Mouse (Mus musculus): ENCODE measurements at regions not wholly inside any gene's neighbourhood (a gene's known extent, or its start where the extent isn't known, plus 50 kb on each side); places are given as distances from the start of the nearest gene placed in this dataset.
"Not testable (repeated sequence)": the region's sequence is repeated elsewhere in the genome, so short reads cannot be mapped to it uniquely, and the experiment has no call there.

- H3K9ac ChIP-seq (replicated peaks; ENCODE audit: low read depth, low read length); H3K27ac ChIP-seq (ENCODE audit: low read length); H3K4me3 ChIP-seq (replicated peaks; ENCODE audit: low read length); H3K4me2 ChIP-seq (ENCODE audit: low read length); H3K36me3 ChIP-seq (ENCODE audit: control insufficient read depth, insufficient read depth); H3K4me1 ChIP-seq (replicated peaks; ENCODE audit: control insufficient read depth, insufficient read depth, low read length); H3K27me3 ChIP-seq (replicated peaks; ENCODE audit: control insufficient read depth, insufficient read depth, low read length); H3K9me3 ChIP-seq (ENCODE audit: control insufficient read depth, low read length); ATAC-seq: not testable (repeated sequence)
- WGBS = 97% methylated on average over 16 of the region's 16 CpGs
These were observed 115.6 kb downstream of the Sec16b start for GRCm38 (mm10) chr1:157622156-157622555.

GRCm38 (mm10) chr1:157632586-157632985 lies 126.1 kb downstream of the Sec16b start:
- no peak for ATAC-seq
- WGBS = 36% methylated on average over 3 of the region's 3 CpGs

GRCm38 (mm10) chr1:157633470-157633869 lies 126.9 kb downstream of the Sec16b start:
- H3K4me2 ChIP-seq (ENCODE audit: low read length) = no peak overlapping the region
- WGBS = 81% methylated on average over 6 of the region's 6 CpGs
- no peak for ATAC-seq
- no peak overlapping the region for H3K9ac ChIP-seq (replicated peaks; ENCODE audit: low read depth, low read length)
- no peak overlapping the region for H3K4me3 ChIP-seq (replicated peaks; ENCODE audit: low read length)
- no peaks in the 10 kb centered on the region for H3K36me3 ChIP-seq (ENCODE audit: control insufficient read depth, insufficient read depth)
- no peaks in the 10 kb centered on the region for H3K9me3 ChIP-seq (ENCODE audit: control insufficient read depth, low read length)
- H3K27me3 ChIP-seq (replicated peaks; ENCODE audit: control insufficient read depth, insufficient read depth, low read length) = no peaks in the 10 kb centered on the region
- no peaks in the 10 kb centered on the region for H3K4me1 ChIP-seq (replicated peaks; ENCODE audit: control insufficient read depth, insufficient read depth, low read length)
- H3K27ac ChIP-seq (ENCODE audit: low read length) = no peak overlapping the region

More at GRCm38 (mm10) chr1:157632586-157632985, 126.1 kb downstream of the Sec16b start:
- Histone ChIP-seq H3K27me3 (replicated peaks; ENCODE audit: control insufficient read depth, insufficient read depth, low read length) (no peaks in the 10 kb centered on the region), H3K4me1 (replicated peaks; ENCODE audit: control insufficient read depth, insufficient read depth, low read length) (no peaks in the 10 kb centered on the region), H3K9ac (replicated peaks; ENCODE audit: low read depth, low read length) (no peak overlapping the region), H3K4me3 (replicated peaks; ENCODE audit: low read length) (no peak overlapping the region), H3K27ac (ENCODE audit: low read length) (no peak overlapping the region), H3K9me3 (ENCODE audit: control insufficient read depth, low read length) (no peaks in the 10 kb centered on the region), H3K36me3 (ENCODE audit: control insufficient read depth, insufficient read depth) (no peaks in the 10 kb centered on the region), H3K4me2 (ENCODE audit: low read length) (no peak overlapping the region)

- Histone ChIP-seq H3K36me3 (ENCODE audit: control insufficient read depth, insufficient read depth) (no peaks in the 10 kb centered on the region), H3K9ac (replicated peaks; ENCODE audit: low read depth, low read length) (no peak overlapping the region), H3K27ac (ENCODE audit: low read length) (no peak overlapping the region), H3K27me3 (replicated peaks; ENCODE audit: control insufficient read depth, insufficient read depth, low read length) (no peaks in the 10 kb centered on the region), H3K4me1 (replicated peaks; ENCODE audit: control insufficient read depth, insufficient read depth, low read length) (no peaks in the 10 kb centered on the region), H3K9me3 (ENCODE audit: control insufficient read depth, low read length) (no peaks in the 10 kb centered on the region), H3K4me2 (ENCODE audit: low read length) (no peak overlapping the region), H3K4me3 (replicated peaks; ENCODE audit: low read length) (no peak overlapping the region)
- WGBS = 91% methylated on average over 6 of the region's 6 CpGs
- ATAC-seq = no peak
These were observed 129.2 kb downstream of the Sec16b start for GRCm38 (mm10) chr1:157635776-157636175.

GRCm38 (mm10) chr1:157643524-157643923 lies 137.0 kb downstream of the Sec16b start:
- WGBS = 89% methylated on average over 6 of the region's 6 CpGs
- no peaks in the 10 kb centered on the region for H3K36me3 ChIP-seq (ENCODE audit: control insufficient read depth, insufficient read depth)
- no peak overlapping the region for H3K4me3 ChIP-seq (replicated peaks; ENCODE audit: low read length)
- H3K4me2 ChIP-seq (ENCODE audit: low read length) = no peak overlapping the region
- no peak overlapping the region for H3K9ac ChIP-seq (replicated peaks; ENCODE audit: low read depth, low read length)
- no peaks in the 10 kb centered on the region for H3K27me3 ChIP-seq (replicated peaks; ENCODE audit: control insufficient read depth, insufficient read depth, low read length)
- no peaks in the 10 kb centered on the region for H3K9me3 ChIP-seq (ENCODE audit: control insufficient read depth, low read length)
- no peaks in the 10 kb centered on the region for H3K4me1 ChIP-seq (replicated peaks; ENCODE audit: control insufficient read depth, insufficient read depth, low read length)
- no peak for ATAC-seq
- no peak overlapping the region for H3K27ac ChIP-seq (ENCODE audit: low read length)

GRCm38 (mm10) chr1:157645682-157646421 lies 139.3 kb downstream of the Sec16b start:
- ATAC-seq = no peak
- H3K4me3 ChIP-seq (replicated peaks; ENCODE audit: low read length) = no peak overlapping the region
- H3K4me1 ChIP-seq (replicated peaks; ENCODE audit: control insufficient read depth, insufficient read depth, low read length) = no peaks in the 10 kb centered on the region

DNA sequence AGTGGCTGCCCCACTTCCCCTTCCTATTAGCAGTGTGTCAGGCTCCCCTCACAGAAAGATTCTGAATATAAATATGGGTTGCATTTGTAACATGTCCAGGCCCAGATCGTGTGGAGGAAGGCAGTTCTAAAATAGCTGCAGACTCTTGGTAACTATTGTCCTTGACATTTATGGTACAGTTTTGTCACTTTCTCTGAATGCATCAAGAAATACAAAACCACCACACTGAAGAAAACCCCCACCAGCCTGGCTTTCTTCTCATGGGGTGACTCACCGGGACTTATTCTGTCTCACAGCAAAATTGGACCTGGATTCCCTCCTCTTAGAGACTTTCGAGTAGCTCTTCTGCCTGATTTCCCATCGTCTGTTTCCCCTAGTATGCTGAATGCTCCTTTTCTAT lies 148.9 kb downstream of the Sec16b start:
- no peak for ATAC-seq
- no peak overlapping the region for H3K4me2 ChIP-seq (ENCODE audit: low read length)
- 42% methylated on average over 4 of the region's 4 CpGs for WGBS
- no peaks in the 10 kb centered on the region for H3K36me3 ChIP-seq (ENCODE audit: control insufficient read depth, insufficient read depth)
- H3K4me3 ChIP-seq (replicated peaks; ENCODE audit: low read length) = no peak overlapping the region
- H3K27me3 ChIP-seq (replicated peaks; ENCODE audit: control insufficient read depth, insufficient read depth, low read length) = no peaks in the 10 kb centered on the region
- H3K9me3 ChIP-seq (ENCODE audit: control insufficient read depth, low read length) = no peaks in the 10 kb centered on the region
- no peak overlapping the region for H3K27ac ChIP-seq (ENCODE audit: low read length)
- no peaks in the 10 kb centered on the region for H3K4me1 ChIP-seq (replicated peaks; ENCODE audit: control insufficient read depth, insufficient read depth, low read length)
- no peak overlapping the region for H3K9ac ChIP-seq (replicated peaks; ENCODE audit: low read depth, low read length)

More at GRCm38 (mm10) chr1:157645682-157646421, 139.3 kb downstream of the Sec16b start:
- H3K9ac ChIP-seq (replicated peaks; ENCODE audit: low read depth, low read length) = no peak overlapping the region
- no peak overlapping the region for H3K27ac ChIP-seq (ENCODE audit: low read length)
- H3K4me2 ChIP-seq (ENCODE audit: low read length) = no peak overlapping the region
- no peaks in the 10 kb centered on the region for H3K27me3 ChIP-seq (replicated peaks; ENCODE audit: control insufficient read depth, insufficient read depth, low read length)
- no peaks in the 10 kb centered on the region for H3K9me3 ChIP-seq (ENCODE audit: control insufficient read depth, low read length)
- no peaks in the 10 kb centered on the region for H3K36me3 ChIP-seq (ENCODE audit: control insufficient read depth, insufficient read depth)
- WGBS = 86% methylated on average over 8 of the region's 8 CpGs

- Histone ChIP-seq H3K36me3 (ENCODE audit: control insufficient read depth, insufficient read depth) (no peaks in the 10 kb centered on the region), H3K4me2 (ENCODE audit: low read length) (no peak overlapping the region), H3K27me3 (replicated peaks; ENCODE audit: control insufficient read depth, insufficient read depth, low read length) (no peaks in the 10 kb centered on the region), H3K9me3 (ENCODE audit: control insufficient read depth, low read length) (no peaks in the 10 kb centered on the region), H3K4me3 (replicated peaks; ENCODE audit: low read length) (no peak overlapping the region), H3K9ac (replicated peaks; ENCODE audit: low read depth, low read length) (no peak overlapping the region), H3K4me1 (replicated peaks; ENCODE audit: control insufficient read depth, insufficient read depth, low read length) (no peaks in the 10 kb centered on the region), H3K27ac (ENCODE audit: low read length) (no peak overlapping the region)
- ATAC-seq = no peak
- WGBS = 88% methylated on average over 6 of the region's 6 CpGs
These were observed 163.1 kb downstream of the Sec16b start for GRCm38 (mm10) chr1:157669626-157670025.

GRCm38 (mm10) chr1:157684356-157684755 lies 177.8 kb downstream of the Sec16b start:
- no peaks in the 10 kb centered on the region for H3K27me3 ChIP-seq (replicated peaks; ENCODE audit: control insufficient read depth, insufficient read depth, low read length)
- WGBS = 62% methylated on average over 7 of the region's 7 CpGs
- no peak overlapping the region for H3K27ac ChIP-seq (ENCODE audit: low read length)
- no peak; the same call in 1 of the 2 replicates for ATAC-seq
- no peaks in the 10 kb centered on the region for H3K4me1 ChIP-seq (replicated peaks; ENCODE audit: control insufficient read depth, insufficient read depth, low read length)
- H3K4me2 ChIP-seq (ENCODE audit: low read length) = no peak overlapping the region
- no peaks in the 10 kb centered on the region for H3K9me3 ChIP-seq (ENCODE audit: control insufficient read depth, low read length)
- no peaks in the 10 kb centered on the region for H3K36me3 ChIP-seq (ENCODE audit: control insufficient read depth, insufficient read depth)
- H3K9ac ChIP-seq (replicated peaks; ENCODE audit: low read depth, low read length) = no peak overlapping the region
- H3K4me3 ChIP-seq (replicated peaks; ENCODE audit: low read length) = no peak overlapping the region

GRCm38 (mm10) chr1:157695198-157695597 lies 188.7 kb downstream of the Sec16b start:
- no peak overlapping the region for H3K27ac ChIP-seq (ENCODE audit: low read length)
- no peak for ATAC-seq
- H3K9me3 ChIP-seq (ENCODE audit: control insufficient read depth, low read length) = no peaks in the 10 kb centered on the region
- H3K36me3 ChIP-seq (ENCODE audit: control insufficient read depth, insufficient read depth) = no peaks in the 10 kb centered on the region
- no peaks in the 10 kb centered on the region for H3K4me1 ChIP-seq (replicated peaks; ENCODE audit: control insufficient read depth, insufficient read depth, low read length)
- no peak overlapping the region for H3K9ac ChIP-seq (replicated peaks; ENCODE audit: low read depth, low read length)
- no peak overlapping the region for H3K4me3 ChIP-seq (replicated peaks; ENCODE audit: low read length)
- WGBS = 87% methylated on average over 2 of the region's 2 CpGs
- H3K4me2 ChIP-seq (ENCODE audit: low read length) = no peak overlapping the region
- H3K27me3 ChIP-seq (replicated peaks; ENCODE audit: control insufficient read depth, insufficient read depth, low read length) = no peaks in the 10 kb centered on the region
